Mouse (Mus musculus) heart, embryonic 16.5 days (tissue): ENCODE measurements at regions not wholly inside any gene's neighbourhood (a gene's known extent, or its start where the extent isn't known, plus 50 kb on each side); places are given as distances from the start of the nearest gene placed in this dataset.

Experiments
- ATAC-seq: fragments of 200-750 bp; cut with Nextera tagmentation; replicated peaks from 2 replicates; pipeline ENCODE4 v1.8.0; 2017; ENCODE audit warnings: moderate number of reproducible peaks; ENCODE audit not compliant: insufficient read depth, low FRiP score; ENCODE audit errors: extremely low read depth
- H3K27ac ChIP-seq: fragments of 300-500 bp; sonication (generic); 2 replicates; pipeline ENCODE4 v1.5.1; 2014; ENCODE audit warnings: mild to moderate bottlenecking, low read length, control low read depth, moderate library complexity
- H3K27me3 ChIP-seq: fragments of 300-500 bp; sonication (generic); 2 replicates; pipeline ENCODE4 v1.6.1; 2014; ENCODE audit warnings: low read length, mixed read lengths; ENCODE audit not compliant: control insufficient read depth, insufficient read depth
- H3K36me3 ChIP-seq: fragments of 300-500 bp; sonication (generic); 2 replicates; pipeline ENCODE4 v1.6.1; 2014; ENCODE audit not compliant: control insufficient read depth, insufficient read depth
- H3K4me1 ChIP-seq: fragments of 300-500 bp; sonication (generic); 2 replicates; pipeline ENCODE4 v1.6.1; 2014; ENCODE audit warnings: low read length, mixed read lengths; ENCODE audit not compliant: control insufficient read depth, insufficient read depth
- H3K4me2 ChIP-seq: fragments of 300-500 bp; sonication (generic); 2 replicates; pipeline ENCODE4 v1.6.1; 2014; ENCODE audit warnings: low read depth, mild to moderate bottlenecking, control low read depth, low read length
- H3K4me3 ChIP-seq: fragments of 300-500 bp; sonication (generic); 2 replicates; pipeline ENCODE4 v1.5.1; 2014; ENCODE audit warnings: mild to moderate bottlenecking, control low read depth, low read length
- H3K9ac ChIP-seq: fragments of 300-500 bp; sonication (generic); 2 replicates; pipeline ENCODE4 v1.6.1; 2014; ENCODE audit warnings: low read length, control low read depth
- H3K9me3 ChIP-seq: fragments of 300-500 bp; sonication (generic); replicated peaks from 2 replicates; pipeline ENCODE4 v1.6.1; 2016; ENCODE audit warnings: low read length; ENCODE audit not compliant: control insufficient read depth
- WGBS: fragments of 180-500 bp; shearing (Covaris S2); extraction: QIAGEN DNeasy Blood & Tissue Kit; methylation state at CpG from one replicate; pipeline ENCODE4 v1.1.7; 2014; 5-methylcytosine and 5-hydroxymethylcytosine counted together

GRCm38 (mm10) chr4:95348405-95349123 lies 208.7 kb upstream of the Fggy start:
- WGBS, result 65% methylated on average over 4 of the region's 4 CpGs
- H3K4me3 ChIP-seq, result no peak overlapping the region
- no peaks in the 10 kb centered on the region for H3K36me3 ChIP-seq
- no peak overlapping the region for H3K4me2 ChIP-seq
- H3K27ac ChIP-seq, result no peak overlapping the region
- H3K4me1 ChIP-seq, result peaks cover 3% of the 10 kb centered on the region; the same call in 1 of the 2 replicates
- ATAC-seq, result no peak
- H3K9ac ChIP-seq, result no peak overlapping the region
- H3K27me3 ChIP-seq, result no peaks in the 10 kb centered on the region
- peaks cover 2% of the 10 kb centered on the region; the same call in 1 of the 2 replicates for H3K9me3 ChIP-seq

GRCm38 (mm10) chr4:95353894-95354319 lies 203.4 kb upstream of the Fggy start:
- WGBS, result 47% methylated on average over 7 of the region's 7 CpGs
- no peaks in the 10 kb centered on the region for H3K36me3 ChIP-seq
- H3K9me3 ChIP-seq, result no peaks in the 10 kb centered on the region
- H3K4me1 ChIP-seq, result peaks cover 2% of the 10 kb centered on the region; the same call in 1 of the 2 replicates
- H3K27me3 ChIP-seq, result no peaks in the 10 kb centered on the region
- peak; percentile 71 for ATAC-seq
- no peak overlapping the region for H3K4me3 ChIP-seq
- peak overlapping the region; percentile 62 for H3K27ac ChIP-seq
- H3K9ac ChIP-seq, result no peak overlapping the region
- H3K4me2 ChIP-seq, result no peak overlapping the region

- H3K27me3 ChIP-seq, result no peaks in the 10 kb centered on the region
- no peak overlapping the region for H3K4me3 ChIP-seq
- no peak overlapping the region for H3K27ac ChIP-seq
- no peaks in the 10 kb centered on the region for H3K36me3 ChIP-seq
- 81% methylated on average over 2 of the region's 2 CpGs for WGBS
- H3K9me3 ChIP-seq, result no peaks in the 10 kb centered on the region
- no peak overlapping the region for H3K4me2 ChIP-seq
- no peak for ATAC-seq
- peaks cover 2% of the 10 kb centered on the region; the same call in 1 of the 2 replicates for H3K4me1 ChIP-seq
- H3K9ac ChIP-seq, result no peak overlapping the region
These were observed 198.6 kb upstream of the Fggy start for GRCm38 (mm10) chr4:95358674-95359073.

- Histone ChIP-seq H3K4me1 (no peaks in the 10 kb centered on the region), H3K36me3 (no peaks in the 10 kb centered on the region), H3K27ac (no peak overlapping the region), H3K9ac (no peak overlapping the region), H3K4me2 (no peak overlapping the region), H3K9me3 (no peaks in the 10 kb centered on the region), H3K27me3 (no peaks in the 10 kb centered on the region), H3K4me3 (no peak overlapping the region)
- 66% methylated on average over 3 of the region's 3 CpGs for WGBS
- no peak for ATAC-seq
These were observed 196.9 kb upstream of the Fggy start for GRCm38 (mm10) chr4:95360336-95360967.

GRCm38 (mm10) chr4:95364376-95365082 lies 192.8 kb upstream of the Fggy start:
- Histone ChIP-seq H3K4me3 (no peak overlapping the region), H3K9ac (no peak overlapping the region), H3K27ac (no peak overlapping the region), H3K27me3 (no peaks in the 10 kb centered on the region), H3K4me1 (no peaks in the 10 kb centered on the region), H3K9me3 (no peaks in the 10 kb centered on the region), H3K36me3 (no peaks in the 10 kb centered on the region), H3K4me2 (no peak overlapping the region)
- ATAC-seq, result no peak
- 84% methylated on average over 4 of the region's 4 CpGs for WGBS

GRCm38 (mm10) chr4:95376386-95376785 lies 180.9 kb upstream of the Fggy start:
- 67% methylated on average over 5 of the region's 5 CpGs for WGBS
- H3K9me3 ChIP-seq, result no peaks in the 10 kb centered on the region
- H3K4me1 ChIP-seq, result peaks cover 6% of the 10 kb centered on the region
- no peak overlapping the region for H3K9ac ChIP-seq
- H3K27ac ChIP-seq, result no peak overlapping the region
- no peak overlapping the region for H3K4me2 ChIP-seq
- H3K27me3 ChIP-seq, result no peaks in the 10 kb centered on the region
- no peaks in the 10 kb centered on the region for H3K36me3 ChIP-seq
- no peak overlapping the region for H3K4me3 ChIP-seq
- no peak for ATAC-seq

- Histone ChIP-seq H3K27me3 (no peaks in the 10 kb centered on the region), H3K4me3 (no peak overlapping the region), H3K9me3 (no peaks in the 10 kb centered on the region), H3K9ac (no peak overlapping the region), H3K4me2 (no peak overlapping the region), H3K27ac (no peak overlapping the region), H3K4me1 (peaks cover 6% of the 10 kb centered on the region), H3K36me3 (no peaks in the 10 kb centered on the region)
- ATAC-seq, result no peak
- WGBS, result 67% methylated on average over 9 of the region's 9 CpGs
These were observed 179.8 kb upstream of the Fggy start for GRCm38 (mm10) chr4:95377222-95378134.

GRCm38 (mm10) chr4:95378645-95379044 lies 178.7 kb upstream of the Fggy start:
- no peak overlapping the region for H3K4me3 ChIP-seq
- no peaks in the 10 kb centered on the region for H3K9me3 ChIP-seq
- no peak overlapping the region for H3K27ac ChIP-seq
- no peaks in the 10 kb centered on the region for H3K27me3 ChIP-seq
- peak; percentile 58; the same call in 1 of the 2 replicates for ATAC-seq
- no peaks in the 10 kb centered on the region for H3K36me3 ChIP-seq
- H3K9ac ChIP-seq, result no peak overlapping the region
- peaks cover 6% of the 10 kb centered on the region for H3K4me1 ChIP-seq
- 54% methylated on average over 3 of the region's 3 CpGs for WGBS
- no peak overlapping the region for H3K4me2 ChIP-seq
